Mouse (Mus musculus): ENCODE measurements around the gene Arhgap42.

Arhgap42 gene

GRCm38 (mm10) chr9:9238438-9239391 lies at the start of gene Arhgap42:
Gene Arhgap42 (minus strand): TSS chr9:9239101.
- ATAC-seq (ENCODE audit: low TSS enrichment), result peak; percentile 70

DNA sequence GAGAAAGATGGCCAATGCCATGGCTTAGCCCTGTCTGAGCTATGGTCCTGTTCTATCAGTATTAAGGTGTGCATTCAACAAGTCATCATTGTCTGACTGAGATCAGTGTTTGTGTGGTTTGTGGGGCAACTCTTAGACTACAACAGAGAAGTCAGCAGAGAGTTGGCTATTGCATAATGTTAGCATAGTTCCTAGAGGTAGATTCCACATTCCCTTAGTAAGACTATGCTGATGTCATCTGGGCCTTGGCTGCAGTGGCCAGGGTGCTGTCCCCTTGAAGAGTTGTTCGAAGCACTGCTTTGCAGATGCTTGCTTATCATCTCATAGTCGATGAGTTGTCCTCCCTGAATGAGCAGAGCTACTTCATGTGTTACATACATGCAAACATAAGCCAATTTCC lies 49.2 kb upstream of the Arhgap42 start:
- ATAC-seq (ENCODE audit: low TSS enrichment), result no peak

- no peak for ATAC-seq (ENCODE audit: low TSS enrichment)
Observed at GRCm38 (mm10) chr9:9269305-9269704, 30.4 kb upstream of the Arhgap42 start.

DNA sequence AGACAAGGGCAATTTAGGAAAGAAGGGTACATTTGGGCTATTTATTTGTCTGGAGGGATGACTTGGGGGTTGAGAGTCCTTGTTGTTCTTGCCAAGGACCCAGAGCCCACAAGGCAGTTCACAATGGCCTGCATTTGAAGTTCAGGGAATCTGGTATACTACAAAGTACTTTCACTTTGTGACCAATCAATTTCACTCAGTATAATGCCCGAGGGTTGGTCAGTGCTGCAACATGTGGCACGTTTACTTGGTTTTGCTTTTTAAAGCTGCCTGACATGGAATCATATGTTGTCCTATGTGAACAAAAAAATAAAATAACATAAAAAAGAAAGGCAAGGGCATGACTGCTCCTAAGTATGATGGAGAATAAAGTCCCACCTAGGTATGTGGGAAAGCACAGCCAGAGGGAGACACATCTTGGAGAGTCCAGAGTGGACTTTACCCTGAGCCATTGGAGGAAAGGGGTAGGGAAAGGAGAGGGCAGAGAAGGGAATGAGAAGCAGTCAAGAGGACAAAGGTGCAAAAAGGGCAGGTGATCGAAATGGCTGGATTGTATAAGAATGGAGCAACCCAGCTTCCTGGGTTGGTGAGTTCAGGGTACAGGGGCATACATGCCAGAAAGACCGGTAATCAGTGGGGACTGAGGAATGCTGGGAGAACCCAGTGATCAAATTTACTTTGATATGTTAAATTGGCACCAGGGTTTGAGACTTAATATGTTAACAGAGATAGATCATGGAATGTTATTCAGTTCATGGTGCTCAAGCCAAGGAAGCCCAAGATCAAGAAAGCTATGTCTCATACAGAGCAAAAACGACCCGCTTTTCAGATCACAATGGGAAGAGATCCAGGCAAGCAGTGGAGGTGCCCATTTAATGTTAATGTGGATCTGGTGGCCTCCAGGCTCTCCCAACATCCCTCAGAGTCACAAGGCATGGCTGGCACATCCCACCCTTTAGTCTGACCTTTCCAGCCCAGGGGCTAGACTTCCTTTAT lies 29.0 kb upstream of the Arhgap42 start:
- no peak for ATAC-seq (ENCODE audit: low TSS enrichment)

DNA sequence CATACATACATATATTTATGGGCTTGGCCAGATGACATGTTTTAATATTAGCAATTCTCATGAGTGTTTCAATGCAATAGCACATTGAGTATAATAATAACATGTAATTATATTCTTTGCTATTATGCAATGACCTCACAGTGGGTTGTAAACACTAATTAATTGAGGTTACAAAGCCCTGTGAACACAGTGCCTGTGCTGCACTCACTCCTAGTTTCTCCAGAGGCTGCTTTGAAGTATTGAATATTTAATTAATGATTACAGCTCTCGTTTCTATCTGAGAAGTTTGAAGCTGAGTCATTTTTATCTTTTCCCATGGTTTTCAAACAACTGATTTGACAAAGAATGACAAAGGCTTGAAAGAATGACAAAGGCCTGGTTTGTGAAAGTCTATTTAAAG lies 24.6 kb upstream of the Arhgap42 start:
- no peak for ATAC-seq (ENCODE audit: low TSS enrichment)

DNA sequence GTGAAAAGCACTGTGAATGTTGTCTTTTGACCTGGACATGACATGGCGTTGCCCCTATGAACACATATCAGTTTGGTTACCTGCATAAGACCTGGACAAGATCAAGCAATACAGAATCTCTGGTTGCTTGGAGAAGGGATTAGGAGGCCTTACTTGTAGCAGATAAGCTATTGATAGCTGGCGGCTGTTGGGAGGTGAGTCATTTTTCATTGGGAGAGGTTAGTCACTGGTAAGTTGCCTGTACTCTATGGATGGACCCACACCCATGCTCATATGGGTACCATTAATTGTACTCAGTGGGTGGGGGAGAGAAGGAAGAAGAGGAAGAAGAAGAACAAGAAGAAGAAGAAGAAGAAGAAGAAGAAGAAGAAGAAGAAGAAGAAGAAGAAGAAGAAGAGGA lies 23.6 kb upstream of the Arhgap42 start:
- no peak for ATAC-seq (ENCODE audit: low TSS enrichment)

GRCm38 (mm10) chr9:9254764-9255163 lies 15.9 kb upstream of the Arhgap42 start:
- ATAC-seq (ENCODE audit: low TSS enrichment), result peak; percentile 93

DNA sequence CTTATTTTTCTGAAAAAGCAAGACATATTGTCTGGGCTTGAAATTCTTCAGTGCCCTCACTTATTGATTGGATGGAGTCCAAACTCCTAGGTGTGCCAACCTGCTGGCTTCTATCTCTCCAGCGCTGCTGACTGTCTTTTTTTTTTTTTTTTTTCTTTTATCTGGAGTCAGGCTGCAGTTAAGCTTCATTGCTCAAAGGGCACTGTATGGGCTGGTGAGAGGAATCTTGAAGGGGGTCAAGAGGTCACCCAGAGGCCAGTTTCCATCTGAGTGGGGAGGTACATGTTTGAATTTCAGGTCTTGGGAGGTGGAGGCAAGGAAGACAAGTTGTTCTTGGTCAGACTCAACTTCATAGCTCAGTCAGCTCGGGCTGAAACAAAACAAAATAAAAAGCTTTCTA lies 9.6 kb upstream of the Arhgap42 start:
- ATAC-seq (ENCODE audit: low TSS enrichment), result no peak

GRCm38 (mm10) chr9:9245994-9246393 lies 7.1 kb upstream of the Arhgap42 start:
- peak; percentile 95 for ATAC-seq (ENCODE audit: low TSS enrichment)

- no peak for ATAC-seq (ENCODE audit: low TSS enrichment)
Observed at GRCm38 (mm10) chr9:9243834-9244233, 4.9 kb upstream of the Arhgap42 start.

DNA sequence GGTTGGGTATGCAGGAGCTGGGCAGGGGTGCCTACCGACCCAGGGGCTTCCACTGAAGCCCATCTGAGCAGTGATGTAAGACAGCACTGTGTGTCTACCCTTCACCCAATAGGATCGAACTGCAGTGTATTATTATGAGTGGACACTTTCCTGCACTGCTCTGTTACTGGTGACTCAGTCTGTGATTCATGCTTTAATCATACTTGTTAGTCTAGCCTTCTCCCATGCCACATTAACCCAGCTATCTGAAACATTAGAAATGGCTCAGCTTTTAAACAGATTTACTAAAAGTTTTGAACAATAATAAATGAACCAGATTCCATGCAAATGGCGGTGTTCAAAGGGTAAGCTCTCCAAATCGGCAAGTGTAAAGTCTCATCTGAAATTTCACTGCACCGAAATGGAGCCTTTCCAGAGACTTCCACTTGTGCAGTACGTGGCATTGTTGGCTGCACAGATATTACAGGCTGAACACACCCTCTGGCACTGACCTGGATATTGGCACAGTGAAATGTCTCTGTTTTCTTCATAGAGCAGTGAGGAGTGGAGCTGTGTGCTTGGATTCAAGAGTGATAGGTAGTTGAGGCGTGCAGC lies 2.4 kb upstream of the Arhgap42 start:
- no peak for ATAC-seq (ENCODE audit: low TSS enrichment)

GRCm38 (mm10) chr9:9237511-9237910 lies 1.4 kb downstream of the Arhgap42 start:
- no peak for ATAC-seq (ENCODE audit: low TSS enrichment)

GRCm38 (mm10) chr9:9229662-9230061 lies 9.2 kb downstream of the Arhgap42 start:
- ATAC-seq (ENCODE audit: low TSS enrichment), result no peak

GRCm38 (mm10) chr9:9224837-9225236 lies 14.1 kb downstream of the Arhgap42 start:
- ATAC-seq (ENCODE audit: low TSS enrichment), result no peak

- no peak for ATAC-seq (ENCODE audit: low TSS enrichment)
Observed at GRCm38 (mm10) chr9:9223384-9223783, 15.5 kb downstream of the Arhgap42 start.

GRCm38 (mm10) chr9:9221950-9222486 lies 16.9 kb downstream of the Arhgap42 start:
- no peak for ATAC-seq (ENCODE audit: low TSS enrichment)

GRCm38 (mm10) chr9:9221185-9221584 lies 17.7 kb downstream of the Arhgap42 start:
- ATAC-seq (ENCODE audit: low TSS enrichment), result no peak

DNA sequence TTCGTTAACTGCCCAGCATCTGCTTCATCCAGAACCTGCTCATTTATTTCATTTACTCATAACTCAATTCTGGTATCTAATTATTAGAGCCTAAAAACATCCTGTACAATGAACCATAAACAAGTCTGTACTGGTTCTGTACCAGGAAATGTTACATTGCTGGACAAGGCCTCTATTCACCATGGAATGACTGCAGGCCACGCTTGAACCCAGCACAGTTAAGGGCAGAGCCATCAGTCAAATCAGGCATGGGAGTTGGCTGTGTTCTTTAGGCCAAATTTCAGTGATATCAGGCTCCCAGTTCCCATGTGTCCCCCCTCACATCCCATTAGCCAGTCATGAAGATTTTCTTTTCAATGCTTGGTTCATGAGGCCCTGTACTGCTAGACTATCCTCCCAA lies 20.6 kb downstream of the Arhgap42 start:
- ATAC-seq (ENCODE audit: low TSS enrichment), result no peak

DNA sequence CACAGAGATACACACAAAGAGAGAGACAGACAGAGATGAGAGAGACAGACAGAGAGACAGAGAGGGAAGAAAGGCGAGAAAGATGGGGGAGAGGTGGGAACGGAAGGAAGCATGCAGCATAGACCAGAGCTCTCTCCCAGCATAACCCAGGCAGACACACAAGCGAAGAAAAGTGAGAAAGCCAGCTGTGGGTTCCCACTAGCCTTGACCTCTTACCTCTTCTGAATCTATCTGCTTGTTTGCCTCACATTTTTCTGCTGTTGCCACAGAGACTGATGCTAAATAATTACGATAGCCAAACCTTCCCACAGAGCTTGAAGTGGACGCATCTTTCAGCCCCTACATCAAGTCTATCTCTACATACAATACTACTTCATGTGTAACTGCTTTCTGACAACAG lies 24.1 kb downstream of the Arhgap42 start:
- ATAC-seq (ENCODE audit: low TSS enrichment), result no peak

GRCm38 (mm10) chr9:9214296-9214695 lies 24.6 kb downstream of the Arhgap42 start:
- ATAC-seq (ENCODE audit: low TSS enrichment), result no peak

DNA sequence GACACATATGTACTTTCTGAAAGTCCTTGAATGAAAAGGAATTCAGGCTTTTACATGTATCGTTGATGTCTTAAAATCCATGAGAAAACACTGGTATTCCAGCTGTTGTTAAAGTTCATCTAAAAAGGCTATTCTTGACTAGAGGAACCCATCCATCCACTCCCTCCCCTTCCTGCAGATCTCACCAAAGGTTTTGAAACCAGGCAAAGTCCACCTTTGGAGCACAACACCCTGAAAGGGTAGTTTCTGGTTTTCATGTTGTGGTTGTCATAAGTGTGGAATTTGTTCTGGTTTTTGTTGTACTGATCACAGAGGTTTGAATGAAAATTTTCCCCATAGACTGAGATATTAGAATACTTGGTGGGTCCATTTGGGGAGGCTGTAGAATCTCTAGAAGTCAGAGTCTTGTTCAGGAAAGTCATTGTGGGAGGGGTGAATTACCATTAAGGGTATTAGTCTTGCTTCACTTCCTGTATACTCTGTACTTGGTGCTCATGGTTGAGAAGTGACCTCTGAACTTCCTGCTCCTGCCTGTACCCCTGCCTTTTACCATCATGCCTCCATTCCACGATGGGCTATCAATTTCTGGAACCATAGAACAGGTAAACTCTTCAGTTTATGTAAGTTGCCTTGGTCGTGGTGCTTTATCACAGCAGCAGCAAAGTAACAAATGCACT lies 27.4 kb downstream of the Arhgap42 start:
- ATAC-seq (ENCODE audit: low TSS enrichment), result no peak

Data from frontal cortex, adult (tissue).